Mouse (Mus musculus) thymus, adult 18-20 months (tissue): ENCODE results near the gene Pde2a.

Experiments
- DNase-seq, 2 experiments: peaks; one replicate each; pipeline ENCODE4 v3.0.0; 2022; ENCODE audit warnings: mixed read lengths in 2 of 2

The Pde2a gene

GRCm38 (mm10) chr7:101476493-101476892, 55.0 kb downstream of the Pde2a start:
- DNase-seq, result no peak

GRCm38 (mm10) chr7:101477200-101477599, 55.7 kb downstream of the Pde2a start:
- DNase-seq, result no peak

GRCm38 (mm10) chr7:101478099-101478498, 56.6 kb downstream of the Pde2a start:
- no peak for DNase-seq

GRCm38 (mm10) chr7:101479841-101480240, 58.4 kb downstream of the Pde2a start:
- no peak for DNase-seq

- DNase-seq, result no peak
Measured at GRCm38 (mm10) chr7:101480671-101481070, 59.2 kb downstream of the Pde2a start.

GRCm38 (mm10) chr7:101481872-101482498, 60.5 kb downstream of the Pde2a start:
- no peak for DNase-seq

- peak; percentile 18 to 44 for DNase-seq
Measured at GRCm38 (mm10) chr7:101482499-101483081, 61.1 kb downstream of the Pde2a start.

- DNase-seq, result no peak
Measured at GRCm38 (mm10) chr7:101483498-101484115, 62.1 kb downstream of the Pde2a start.

- no peak for DNase-seq
Measured at GRCm38 (mm10) chr7:101487102-101487501, 65.6 kb downstream of the Pde2a start.

- no peak for DNase-seq
Measured at GRCm38 (mm10) chr7:101490952-101491351, 69.5 kb downstream of the Pde2a start.

GRCm38 (mm10) chr7:101498385-101498784, 76.9 kb downstream of the Pde2a start:
- no peak for DNase-seq

GRCm38 (mm10) chr7:101499251-101499650, 77.8 kb downstream of the Pde2a start:
- DNase-seq, result peak in 1 of 2 experiments; percentile 32

GRCm38 (mm10) chr7:101499701-101500100, 78.2 kb downstream of the Pde2a start:
- DNase-seq, result no peak

GRCm38 (mm10) chr7:101501236-101501635, 79.7 kb downstream of the Pde2a start:
- DNase-seq, result no peak

- DNase-seq, result no peak
Measured at GRCm38 (mm10) chr7:101501675-101502074, 80.2 kb downstream of the Pde2a start.

- peak in 1 of 2 experiments; percentile 41 for DNase-seq
Measured at GRCm38 (mm10) chr7:101503351-101503750, 81.9 kb downstream of the Pde2a start.

GRCm38 (mm10) chr7:101503803-101504202, 82.3 kb downstream of the Pde2a start:
- no peak for DNase-seq

GRCm38 (mm10) chr7:101504507-101504906, 83.0 kb downstream of the Pde2a start:
- DNase-seq, result peak in 1 of 2 experiments; percentile 34

GRCm38 (mm10) chr7:101509212-101509611, 87.7 kb downstream of the Pde2a start:
- no peak for DNase-seq

GRCm38 (mm10) chr7:101513655-101514054, 92.2 kb downstream of the Pde2a start:
- no peak for DNase-seq

GRCm38 (mm10) chr7:101514768-101515167, 93.3 kb downstream of the Pde2a start:
- DNase-seq, result no peak

- no peak for DNase-seq
Measured at GRCm38 (mm10) chr7:101515295-101515694, 93.8 kb downstream of the Pde2a start.

- no peak for DNase-seq
Measured at GRCm38 (mm10) chr7:101516460-101516859, 95.0 kb downstream of the Pde2a start.

GRCm38 (mm10) chr7:101521696-101522095, 100.2 kb downstream of the Pde2a start:
- no peak for DNase-seq
